Mouse (Mus musculus): ENCODE measurements around the gene Osmr. TPM values are rescaled to one million over a fixed set of nuclear protein-coding genes. Genes with fewer than 3 reads are reported as not detected.

The Osmr gene
- polyA plus RNA-seq, 1 experiment = 2.7 TPM

DNA sequence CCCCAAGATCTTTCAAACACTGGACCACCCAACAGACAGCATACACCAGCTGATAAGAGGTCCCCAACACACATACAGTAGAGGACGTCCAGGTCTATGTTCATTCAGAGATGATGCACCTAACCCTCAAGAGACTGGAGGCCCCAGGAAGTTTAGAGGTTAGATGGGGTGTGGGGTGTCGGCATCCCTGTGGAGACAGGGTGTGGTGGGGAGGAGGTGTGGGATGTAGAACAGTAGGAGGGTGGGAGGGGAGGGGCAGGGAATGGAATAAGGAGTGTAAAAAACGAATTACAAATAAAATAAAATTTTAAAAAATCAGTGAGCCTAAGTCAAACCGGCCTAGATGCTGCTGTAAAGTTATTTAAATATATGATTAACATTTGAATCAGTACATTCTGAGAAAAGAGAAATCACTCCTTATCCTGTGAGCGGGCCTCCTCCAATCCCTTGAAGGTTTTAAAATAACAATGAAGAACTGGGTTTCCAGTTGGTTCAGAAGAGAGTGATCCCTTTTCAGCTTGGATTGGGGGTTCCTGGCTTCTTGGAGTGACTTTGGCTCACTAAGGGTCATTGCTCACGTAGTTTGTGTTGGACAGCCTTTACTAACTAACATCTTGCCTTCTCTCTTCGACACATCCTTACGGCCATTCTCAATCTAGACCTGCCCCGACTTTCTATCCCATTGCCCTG lies 28.7 kb upstream of the Osmr start:
- TF ChIP-seq POLR2A (IDR thresholded peaks at IDR 0.05; ENCODE audit: borderline replicate concordance, control insufficient read depth, low read depth, low read length) (no peak), CTCF (IDR thresholded peaks at IDR 0.05; ENCODE audit: control insufficient read depth, insufficient read depth, low read length) (no peak)
- H3K4me1 ChIP-seq (ENCODE audit: control insufficient read depth, insufficient read depth, low read length) = no peaks in the 10 kb centered on the region
- WGBS = 66% methylated on average over 9 of the region's 9 CpGs
- H3K27ac ChIP-seq (ENCODE audit: control insufficient read depth, insufficient read depth, low read depth, low read length, poor library complexity) = no peak overlapping the region
- no peak overlapping the region for H3K4me3 ChIP-seq (replicated peaks; ENCODE audit: control insufficient read depth, low read depth, low read length)

DNA sequence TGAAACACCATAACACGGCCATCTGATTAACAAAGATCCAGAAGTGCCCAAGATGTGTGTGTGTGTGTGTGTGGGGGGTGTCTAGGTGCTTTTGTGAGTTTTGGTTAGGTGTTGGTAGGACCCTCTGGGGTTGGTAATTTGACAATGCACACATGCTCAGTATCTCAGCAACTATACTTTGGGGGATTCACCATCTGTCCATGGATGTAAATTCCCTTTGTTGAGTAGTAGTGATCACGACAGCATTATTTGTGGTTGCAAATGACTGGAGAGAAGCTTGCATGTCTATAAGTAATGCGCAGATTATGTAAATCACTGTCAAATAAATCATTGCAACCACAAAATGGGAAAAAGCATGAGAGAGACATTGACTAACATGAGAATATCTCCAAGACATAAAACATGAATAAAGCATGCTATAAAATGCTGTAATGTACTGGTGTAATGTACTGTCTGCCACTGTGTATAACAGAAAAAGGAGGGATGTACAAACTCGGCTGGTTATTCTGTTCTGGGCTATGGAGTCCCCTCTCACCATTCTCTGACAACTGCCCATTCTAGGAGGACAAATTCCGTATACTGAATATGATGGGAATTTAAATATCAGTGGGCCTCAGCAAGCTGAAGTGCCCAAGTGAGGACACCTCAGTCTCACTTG lies 27.3 kb upstream of the Osmr start:
- TF ChIP-seq POLR2A (IDR thresholded peaks at IDR 0.05; ENCODE audit: borderline replicate concordance, control insufficient read depth, low read depth, low read length) = no peak
- no peak for TF ChIP-seq CTCF (IDR thresholded peaks at IDR 0.05; ENCODE audit: control insufficient read depth, insufficient read depth, low read length)
- H3K4me1 ChIP-seq (ENCODE audit: control insufficient read depth, insufficient read depth, low read length) = no peaks in the 10 kb centered on the region
- no peak overlapping the region for H3K4me3 ChIP-seq (replicated peaks; ENCODE audit: control insufficient read depth, low read depth, low read length)
- H3K27ac ChIP-seq (ENCODE audit: control insufficient read depth, insufficient read depth, low read depth, low read length, poor library complexity) = no peak overlapping the region
- 64% methylated on average over 5 of the region's 5 CpGs for WGBS

DNA sequence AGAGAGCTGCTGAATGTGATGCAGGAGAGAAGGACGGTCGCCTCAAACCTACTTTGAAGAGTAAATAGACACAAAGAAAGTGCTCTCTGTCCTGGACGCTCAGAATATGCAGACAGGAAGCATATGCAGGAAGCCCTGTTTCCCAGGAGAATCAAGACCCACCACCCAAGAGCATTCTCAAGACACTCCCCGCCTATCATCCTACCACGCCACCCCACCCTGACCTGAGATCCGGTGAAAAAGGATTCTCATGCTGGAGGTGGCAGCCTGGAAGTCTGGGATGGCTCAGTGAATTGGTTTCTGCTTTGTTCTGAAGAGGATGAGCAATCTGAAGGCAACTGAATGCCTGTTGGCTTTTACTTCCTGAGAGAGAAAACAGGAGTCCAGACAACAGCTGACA lies 26.5 kb upstream of the Osmr start:
- Histone ChIP-seq H3K4me1 (ENCODE audit: control insufficient read depth, insufficient read depth, low read length) (no peaks in the 10 kb centered on the region), H3K27ac (ENCODE audit: control insufficient read depth, insufficient read depth, low read depth, low read length, poor library complexity) (no peak overlapping the region), H3K4me3 (replicated peaks; ENCODE audit: control insufficient read depth, low read depth, low read length) (no peak overlapping the region)
- TF ChIP-seq POLR2A (IDR thresholded peaks at IDR 0.05; ENCODE audit: borderline replicate concordance, control insufficient read depth, low read depth, low read length) = no peak
- WGBS = 41% methylated on average over 6 of the region's 6 CpGs

DNA sequence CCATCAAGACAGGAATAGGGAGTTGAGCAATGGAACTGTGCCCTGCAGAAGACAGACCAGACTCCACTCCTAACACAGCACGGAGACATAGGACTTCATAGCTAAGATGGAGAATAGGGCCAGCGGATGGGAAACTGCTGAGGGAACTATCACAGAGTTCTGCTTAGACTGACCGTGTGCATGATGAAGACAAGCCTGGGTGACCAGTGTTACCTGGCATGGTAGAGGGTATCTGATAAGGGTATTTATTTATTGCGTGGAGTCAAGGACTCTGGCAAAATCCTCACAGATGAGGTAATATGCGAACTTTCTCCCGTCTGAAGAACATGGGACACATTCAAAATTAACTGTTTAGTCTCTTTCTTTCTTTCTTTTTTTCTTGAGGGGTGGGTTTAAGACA lies 9.5 kb upstream of the Osmr start:
- no peaks in the 10 kb centered on the region for H3K4me1 ChIP-seq (ENCODE audit: control insufficient read depth, insufficient read depth, low read length)
- 84% methylated on average over 6 of the region's 6 CpGs for WGBS
- TF ChIP-seq POLR2A (IDR thresholded peaks at IDR 0.05; ENCODE audit: borderline replicate concordance, control insufficient read depth, low read depth, low read length) = no peak
- no peak for TF ChIP-seq CTCF (IDR thresholded peaks at IDR 0.05; ENCODE audit: control insufficient read depth, insufficient read depth, low read length)

DNA sequence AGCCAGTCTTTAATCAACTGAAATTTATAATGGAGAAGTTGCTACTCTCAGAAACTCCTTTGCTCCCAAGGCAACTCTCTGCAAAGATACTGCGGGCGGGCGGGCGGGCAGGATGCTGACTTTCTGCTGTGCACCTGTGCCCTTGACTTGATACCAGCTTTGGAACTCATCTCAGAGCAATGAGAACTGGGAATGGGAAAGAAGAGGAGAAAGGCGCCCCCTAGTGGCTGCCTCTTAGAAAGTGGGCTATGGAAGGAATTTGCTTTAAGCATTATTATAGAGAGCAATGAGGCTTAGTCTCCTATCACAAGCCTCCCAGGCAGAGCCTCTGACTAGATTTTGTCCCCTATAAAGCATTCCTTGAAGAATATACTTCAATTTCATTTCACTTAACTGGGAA lies 9.0 kb upstream of the Osmr start:
- H3K4me1 ChIP-seq (ENCODE audit: control insufficient read depth, insufficient read depth, low read length) = no peaks in the 10 kb centered on the region
- 60% methylated on average over 5 of the region's 5 CpGs for WGBS
- TF ChIP-seq CTCF (IDR thresholded peaks at IDR 0.05; ENCODE audit: control insufficient read depth, insufficient read depth, low read length) (no peak), POLR2A (IDR thresholded peaks at IDR 0.05; ENCODE audit: borderline replicate concordance, control insufficient read depth, low read depth, low read length) (no peak)
- H3K4me3 ChIP-seq (replicated peaks; ENCODE audit: control insufficient read depth, low read depth, low read length) = no peak overlapping the region
- no peak overlapping the region for H3K27ac ChIP-seq (ENCODE audit: control insufficient read depth, insufficient read depth, low read depth, low read length, poor library complexity)

More for the DNA sequence above, 9.5 kb upstream of the Osmr start:
- no peak overlapping the region for H3K27ac ChIP-seq (ENCODE audit: control insufficient read depth, insufficient read depth, low read depth, low read length, poor library complexity)
- no peak overlapping the region for H3K4me3 ChIP-seq (replicated peaks; ENCODE audit: control insufficient read depth, low read depth, low read length)

DNA sequence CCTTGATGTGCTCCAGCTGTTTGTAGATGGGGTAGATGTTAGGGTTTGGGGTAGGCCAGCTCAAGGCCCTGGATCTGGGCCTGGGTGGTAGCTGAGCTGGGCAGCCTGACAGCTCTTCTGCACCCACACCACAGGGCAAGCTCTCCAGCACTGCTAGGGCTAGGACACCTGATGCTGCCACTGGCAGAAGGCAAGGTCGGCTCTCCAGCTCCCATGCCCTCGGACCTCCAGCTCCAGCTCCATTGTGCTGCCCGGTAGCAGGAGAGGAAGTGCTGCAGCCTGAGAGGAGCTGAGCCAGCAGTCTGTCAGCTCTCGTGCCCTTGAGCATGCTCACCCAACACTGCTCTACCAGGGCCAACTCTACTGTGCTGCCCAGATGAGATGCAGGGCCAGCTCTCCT lies 8.3 kb upstream of the Osmr start:
- TF ChIP-seq CTCF (IDR thresholded peaks at IDR 0.05; ENCODE audit: control insufficient read depth, insufficient read depth, low read length) (no peak), POLR2A (IDR thresholded peaks at IDR 0.05; ENCODE audit: borderline replicate concordance, control insufficient read depth, low read depth, low read length) (no peak)
- Histone ChIP-seq H3K4me3 (replicated peaks; ENCODE audit: control insufficient read depth, low read depth, low read length) (no peak overlapping the region), H3K4me1 (ENCODE audit: control insufficient read depth, insufficient read depth, low read length) (no peaks in the 10 kb centered on the region), H3K27ac (ENCODE audit: control insufficient read depth, insufficient read depth, low read depth, low read length, poor library complexity) (no peak overlapping the region)
- 42% methylated on average over 4 of the region's 4 CpGs for WGBS

DNA sequence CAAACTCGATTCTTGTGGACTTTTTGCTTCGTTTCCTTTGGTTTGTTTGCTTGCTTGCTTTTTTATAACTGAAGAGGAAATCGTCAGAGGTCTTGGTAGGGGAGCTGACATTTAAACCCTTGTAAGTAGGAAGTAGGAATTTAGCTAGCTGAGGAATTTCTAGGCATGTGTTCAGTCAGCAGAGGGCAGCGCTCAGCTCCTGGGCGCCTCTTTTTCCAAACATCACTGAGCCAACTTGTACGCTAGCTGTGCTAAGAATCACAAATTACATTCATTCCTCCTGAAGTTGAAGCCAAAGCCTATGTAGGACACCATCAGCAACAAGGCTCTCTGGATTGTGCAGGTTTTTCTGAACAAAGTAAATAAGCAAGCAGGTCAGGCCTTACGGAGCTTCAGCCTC lies 7.4 kb upstream of the Osmr start:
- H3K27ac ChIP-seq (ENCODE audit: control insufficient read depth, insufficient read depth, low read depth, low read length, poor library complexity) = no peak overlapping the region
- WGBS = 25% methylated on average over 7 of the region's 7 CpGs
- TF ChIP-seq CTCF (IDR thresholded peaks at IDR 0.05; ENCODE audit: control insufficient read depth, insufficient read depth, low read length) (no peak), POLR2A (IDR thresholded peaks at IDR 0.05; ENCODE audit: borderline replicate concordance, control insufficient read depth, low read depth, low read length) (no peak)

DNA sequence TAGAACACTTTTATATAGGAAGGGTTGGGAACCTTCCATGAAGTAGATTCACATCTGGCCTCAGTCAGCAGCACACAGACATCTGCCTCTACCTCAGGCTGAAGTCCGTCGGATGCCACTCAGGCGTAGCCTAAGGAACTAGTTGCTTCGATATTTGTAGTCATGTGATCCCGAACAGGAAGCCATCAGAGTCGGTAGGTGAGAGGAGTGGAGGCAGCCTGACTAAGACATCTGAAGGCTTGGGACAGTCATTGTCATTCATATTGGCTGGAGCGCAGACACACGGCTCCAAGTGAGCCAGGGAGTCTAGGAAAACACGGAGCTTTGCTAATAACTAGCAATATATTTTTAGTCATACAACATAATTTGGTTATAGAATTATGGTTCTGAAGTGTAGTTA lies 6.4 kb upstream of the Osmr start:
- 66% methylated on average over 9 of the region's 9 CpGs for WGBS
- no peaks in the 10 kb centered on the region for H3K4me1 ChIP-seq (ENCODE audit: control insufficient read depth, insufficient read depth, low read length)
- no peak overlapping the region for H3K4me3 ChIP-seq (replicated peaks; ENCODE audit: control insufficient read depth, low read depth, low read length)
- H3K27ac ChIP-seq (ENCODE audit: control insufficient read depth, insufficient read depth, low read depth, low read length, poor library complexity) = no peak overlapping the region
- TF ChIP-seq POLR2A (IDR thresholded peaks at IDR 0.05; ENCODE audit: borderline replicate concordance, control insufficient read depth, low read depth, low read length) (no peak), CTCF (IDR thresholded peaks at IDR 0.05; ENCODE audit: control insufficient read depth, insufficient read depth, low read length) (no peak)

More for the DNA sequence above, 7.4 kb upstream of the Osmr start:
- no peaks in the 10 kb centered on the region for H3K4me1 ChIP-seq (ENCODE audit: control insufficient read depth, insufficient read depth, low read length)
- no peak overlapping the region for H3K4me3 ChIP-seq (replicated peaks; ENCODE audit: control insufficient read depth, low read depth, low read length)

All from bone marrow, adult 2 months (tissue).